Mouse (Mus musculus): ENCODE results near the gene Gm11983.

Gene Gm11983

DNA sequence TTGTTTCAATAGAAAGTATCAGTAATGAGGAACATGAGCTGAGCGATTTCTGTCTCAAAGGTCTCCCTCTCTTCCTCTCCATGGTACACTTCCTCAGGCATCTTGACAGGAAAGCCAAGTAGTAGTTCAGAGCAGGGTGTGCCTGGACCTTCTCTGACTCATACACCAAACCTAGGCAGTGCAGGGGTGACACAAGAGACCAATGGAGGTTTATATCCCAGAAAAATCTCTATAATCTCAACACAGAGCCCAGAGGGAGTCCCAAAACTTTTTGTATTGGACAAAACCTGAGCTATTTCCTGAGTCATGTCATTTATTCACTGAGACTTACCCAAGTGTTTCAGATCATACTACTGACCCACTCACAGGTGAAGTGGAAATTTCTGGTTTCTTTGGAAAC, at the start of gene Gm11983:
TSS of gene Gm11983 (minus strand) at position 101 of the 400 bp plus-strand sequence.
- TF ChIP-seq GATA4 (IDR thresholded peaks at IDR 0.05; ENCODE audit: insufficient replicate concordance, low read length) = no peak

DNA sequence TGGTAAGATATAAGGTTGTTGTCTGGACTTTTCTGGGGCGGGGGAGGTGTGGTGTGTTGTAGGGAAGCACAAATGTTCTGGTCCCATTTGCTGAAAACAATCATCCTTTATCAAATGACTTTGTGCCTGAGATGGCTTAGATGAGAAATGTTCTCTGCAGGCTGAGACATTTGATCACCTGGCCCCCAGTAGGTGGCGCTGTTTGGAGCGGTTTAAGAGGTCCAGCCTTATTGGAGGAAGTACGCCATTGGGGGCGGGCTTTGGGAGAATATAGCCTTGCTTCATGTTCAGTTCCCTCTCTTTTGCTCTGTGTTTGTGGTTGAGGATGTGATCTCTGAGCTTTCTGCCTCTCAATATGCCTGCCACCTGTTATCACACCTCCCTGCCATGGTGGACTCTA, 44.2 kb upstream of the Gm11983 start:
- no peak for TF ChIP-seq GATA4 (IDR thresholded peaks at IDR 0.05; ENCODE audit: insufficient replicate concordance, low read length)

DNA sequence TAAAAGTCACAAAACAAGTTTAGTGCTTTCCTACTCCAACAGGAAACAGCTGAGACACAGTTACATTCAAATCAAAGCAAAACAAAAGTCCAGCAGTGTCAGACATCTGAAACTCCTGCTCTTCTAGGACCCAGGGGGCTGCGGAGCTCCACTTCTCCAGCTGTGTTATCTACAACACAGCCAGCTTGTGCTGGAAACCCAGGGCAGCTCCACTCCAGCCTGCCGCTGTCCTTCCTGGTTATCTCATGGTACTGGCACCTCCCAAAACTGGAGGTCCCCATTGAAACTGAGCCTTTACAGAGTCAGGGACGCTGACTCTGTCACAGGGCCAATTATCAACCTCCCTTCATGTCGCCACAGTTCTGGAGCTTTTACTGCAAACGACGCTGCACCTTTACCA, 40.3 kb upstream of the Gm11983 start:
- TF ChIP-seq GATA4 (IDR thresholded peaks at IDR 0.05; ENCODE audit: insufficient replicate concordance, low read length) = no peak

DNA sequence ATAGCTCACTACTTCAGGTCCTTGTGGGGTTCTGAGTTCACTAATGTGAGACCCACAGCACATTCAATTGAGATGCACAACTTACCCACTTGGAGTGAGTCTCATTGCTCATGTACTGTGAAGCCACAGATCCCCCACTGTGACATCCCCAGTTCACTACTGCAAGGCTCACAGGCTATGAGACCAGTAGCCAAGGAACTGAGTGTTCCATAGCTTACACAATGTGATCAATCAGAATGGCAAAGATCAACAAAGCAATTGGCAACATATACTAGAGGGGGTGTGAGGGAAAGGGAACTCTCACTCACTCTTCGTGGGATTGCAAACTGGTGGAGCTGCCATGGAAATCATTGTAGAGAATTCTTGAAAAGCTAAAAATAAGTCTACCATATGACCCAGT, 33.5 kb upstream of the Gm11983 start:
- TF ChIP-seq GATA4 (IDR thresholded peaks at IDR 0.05; ENCODE audit: insufficient replicate concordance, low read length) = no peak

DNA sequence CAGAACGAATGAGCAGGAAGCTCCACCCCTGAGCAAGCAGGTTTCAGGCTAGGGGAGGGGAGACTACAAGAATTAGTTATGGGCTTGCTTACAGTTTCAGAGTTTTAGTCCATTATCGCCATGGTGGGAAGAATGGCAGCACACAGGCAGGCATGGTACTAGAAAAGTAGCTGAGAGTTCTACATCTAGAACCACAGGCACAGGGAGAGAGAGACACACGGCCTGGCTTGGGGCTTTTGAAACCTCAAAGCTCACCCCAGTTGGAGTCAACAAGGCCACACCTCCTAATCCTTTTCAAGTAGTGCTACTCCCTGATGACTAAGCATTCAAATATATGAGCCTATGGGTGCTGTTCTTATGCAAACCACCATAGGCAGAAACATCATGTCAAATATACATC, 28.1 kb upstream of the Gm11983 start:
- no peak for TF ChIP-seq GATA4 (IDR thresholded peaks at IDR 0.05; ENCODE audit: insufficient replicate concordance, low read length)

DNA sequence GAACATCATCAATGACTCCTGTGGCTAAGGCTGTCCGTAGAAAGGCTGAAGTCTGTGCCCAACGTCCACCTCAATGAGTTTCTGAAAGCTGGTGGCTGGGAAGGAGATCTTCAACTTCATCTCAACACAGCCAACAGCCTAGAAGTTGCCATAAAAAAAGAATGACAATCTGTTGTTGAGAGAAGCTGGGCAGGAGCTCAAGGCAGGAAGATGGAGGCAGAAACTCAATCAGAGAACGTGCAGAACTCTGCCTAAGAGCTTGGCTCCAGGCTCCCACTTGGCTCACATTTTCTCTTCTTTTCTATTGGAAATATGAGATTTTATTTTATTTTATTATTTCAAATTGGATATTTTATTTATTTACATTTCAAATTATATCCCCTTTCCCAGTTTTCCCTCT, 24.7 kb upstream of the Gm11983 start:
- TF ChIP-seq GATA4 (IDR thresholded peaks at IDR 0.05; ENCODE audit: insufficient replicate concordance, low read length) = no peak

DNA sequence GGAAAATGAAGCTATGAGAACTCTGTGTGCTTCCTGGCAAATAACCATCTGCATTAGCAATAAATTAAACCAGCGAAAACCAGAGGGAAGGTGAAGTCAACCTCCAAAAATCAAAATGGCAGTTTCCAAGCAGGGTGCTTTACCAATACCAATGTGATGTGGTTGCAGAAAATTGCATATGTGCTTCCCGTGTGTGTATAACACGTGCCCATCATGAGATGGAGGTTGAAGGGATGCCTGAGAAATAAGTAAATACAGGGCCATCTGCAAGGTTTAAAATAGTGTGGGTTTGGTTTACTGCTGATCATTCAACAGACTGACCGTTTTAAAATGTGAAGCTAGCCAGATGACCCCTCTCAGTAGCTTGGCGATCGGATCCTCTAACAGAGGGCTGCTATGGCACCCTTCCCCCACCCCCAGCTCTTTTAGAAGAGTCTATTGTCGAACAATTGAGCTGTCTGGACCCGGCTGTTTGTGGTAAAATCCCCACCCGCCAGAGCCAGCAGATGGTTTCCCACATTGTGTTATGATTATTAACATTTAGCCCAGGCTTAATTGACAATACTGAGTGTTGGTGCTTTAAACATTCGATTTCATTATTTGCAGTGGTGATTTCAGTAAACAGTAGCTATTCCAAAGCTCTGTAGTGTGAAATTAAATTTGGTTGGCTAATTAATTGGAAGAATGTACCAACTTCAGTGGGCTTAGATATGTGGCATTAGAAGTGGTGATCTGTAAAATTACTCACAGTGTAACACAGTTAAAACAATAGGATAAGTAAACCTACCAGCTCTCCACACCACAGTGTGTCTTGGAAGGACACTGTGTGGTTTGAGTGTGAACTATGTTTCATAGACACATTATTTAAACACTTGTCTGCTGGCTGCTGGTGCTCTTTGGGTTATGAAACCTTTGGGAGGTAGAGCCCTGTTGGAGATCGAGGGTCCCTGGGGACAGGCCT, 22.7 kb upstream of the Gm11983 start:
- TF ChIP-seq GATA4 (IDR thresholded peaks at IDR 0.05; ENCODE audit: insufficient replicate concordance, low read length) = no peak

DNA sequence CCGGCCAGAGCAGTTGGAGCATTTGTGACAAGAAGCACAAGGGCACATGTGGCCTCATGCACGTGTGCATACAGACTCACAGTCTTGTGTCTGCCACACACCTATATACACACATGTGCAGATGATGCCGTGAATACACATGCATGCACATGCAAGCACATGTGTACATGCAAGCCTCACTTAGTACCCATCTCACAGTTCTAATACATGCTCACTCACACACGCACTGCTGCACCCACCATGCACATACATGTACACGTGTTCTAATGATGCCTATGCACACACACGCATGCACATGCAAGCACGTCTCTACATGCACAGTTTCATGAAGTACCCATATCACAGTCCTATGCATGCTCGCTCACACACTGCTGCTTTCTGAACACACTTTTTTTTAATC, 21.6 kb upstream of the Gm11983 start:
- no peak for TF ChIP-seq GATA4 (IDR thresholded peaks at IDR 0.05; ENCODE audit: insufficient replicate concordance, low read length)

DNA sequence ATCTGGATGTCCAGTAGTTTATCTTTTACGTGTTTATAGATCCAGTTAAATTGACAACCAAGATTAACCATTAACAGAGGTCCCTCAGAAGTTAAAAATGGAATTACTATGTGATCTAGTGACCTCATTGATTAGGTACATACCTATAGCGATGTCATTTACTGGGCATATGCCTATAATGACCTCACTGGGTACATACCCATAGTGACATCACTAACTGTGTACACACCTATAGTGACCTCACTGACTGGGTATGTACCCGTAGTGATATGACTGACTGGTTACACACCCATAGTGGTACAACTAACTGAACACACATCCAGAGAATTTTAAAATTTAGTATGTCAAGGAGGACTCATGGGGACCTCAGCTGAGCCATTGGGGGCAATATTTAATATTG, 18.5 kb upstream of the Gm11983 start:
- TF ChIP-seq GATA4 (IDR thresholded peaks at IDR 0.05; ENCODE audit: insufficient replicate concordance, low read length) = no peak

DNA sequence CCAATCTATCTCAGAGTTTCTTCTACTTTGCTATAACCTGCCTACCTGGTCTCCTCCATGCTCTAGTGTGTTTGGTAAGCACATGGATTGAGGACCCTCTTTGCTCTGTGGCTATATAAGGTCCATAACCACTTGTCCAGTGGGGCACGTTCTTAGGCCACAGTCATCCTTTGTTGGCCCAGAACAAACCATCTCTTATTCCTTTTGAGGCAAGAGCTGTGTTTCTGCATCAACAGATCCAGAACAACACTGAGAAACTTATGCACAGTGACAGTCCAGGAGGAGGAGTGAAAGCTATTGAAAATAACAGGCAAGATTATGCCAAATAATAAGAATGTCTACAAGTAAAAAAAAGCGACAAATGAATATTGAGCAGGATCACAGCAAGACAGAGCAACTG, 6.4 kb upstream of the Gm11983 start:
- no peak for TF ChIP-seq GATA4 (IDR thresholded peaks at IDR 0.05; ENCODE audit: insufficient replicate concordance, low read length)

DNA sequence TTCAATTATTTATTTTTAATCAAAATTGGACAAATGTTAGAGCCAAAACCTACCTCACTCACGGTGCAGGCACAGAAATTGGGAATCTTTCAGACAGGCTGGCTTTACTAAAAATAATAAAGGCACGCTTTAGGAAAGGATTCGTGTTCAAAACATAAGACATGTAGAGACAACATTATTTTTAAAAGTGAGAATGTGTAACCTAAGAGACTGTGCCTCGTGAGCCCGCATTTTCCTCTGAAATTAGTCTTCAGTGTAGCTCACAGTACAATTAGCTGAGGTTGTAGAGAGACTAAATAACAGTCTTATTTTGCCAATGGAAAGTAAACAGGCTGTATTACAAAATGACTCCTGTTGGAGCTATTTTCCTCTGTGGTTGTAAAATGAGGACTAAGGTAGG, 4.7 kb upstream of the Gm11983 start:
- TF ChIP-seq GATA4 (IDR thresholded peaks at IDR 0.05; ENCODE audit: insufficient replicate concordance, low read length) = no peak

DNA sequence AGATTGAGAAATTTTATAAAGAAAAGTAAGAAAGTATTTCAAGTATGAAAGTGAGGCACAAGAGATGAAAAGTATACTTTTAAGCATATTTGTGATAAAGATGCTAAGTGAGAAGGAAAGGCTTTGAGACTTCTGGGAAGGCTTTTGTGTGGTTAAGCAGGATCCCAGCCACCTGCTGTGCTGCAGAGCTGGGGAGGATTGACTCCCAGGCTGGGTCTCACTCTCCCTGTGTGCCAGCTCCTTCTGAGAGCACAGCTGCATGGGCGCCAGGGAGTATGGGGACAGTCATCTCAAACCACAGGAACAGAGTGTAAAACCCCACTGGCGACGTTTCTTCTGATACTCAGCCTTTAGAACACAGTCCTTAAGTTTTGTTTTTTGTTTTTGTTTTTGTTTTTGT, 3.3 kb upstream of the Gm11983 start:
- TF ChIP-seq GATA4 (IDR thresholded peaks at IDR 0.05; ENCODE audit: insufficient replicate concordance, low read length) = no peak

DNA sequence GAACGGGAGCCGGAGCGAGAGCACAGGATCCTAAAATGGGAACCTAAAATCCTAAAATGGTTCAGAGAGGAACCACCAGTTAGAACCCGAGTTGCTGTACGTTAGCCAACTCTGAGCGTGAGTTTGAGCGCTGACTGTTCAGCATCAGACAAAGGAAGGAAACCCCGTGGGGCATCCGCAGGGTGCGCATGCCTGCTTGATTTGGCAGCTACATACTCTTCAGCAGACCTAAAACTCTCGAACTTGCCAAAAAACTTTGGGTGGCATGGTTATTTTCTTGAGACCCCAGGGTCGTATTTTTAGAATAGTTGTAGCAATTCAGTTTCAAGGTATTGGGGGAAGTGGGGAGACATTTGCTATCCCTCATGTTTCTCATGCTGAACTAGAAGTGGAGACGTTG, 2.8 kb downstream of the Gm11983 start:
- no peak for TF ChIP-seq GATA4 (IDR thresholded peaks at IDR 0.05; ENCODE audit: insufficient replicate concordance, low read length)

DNA sequence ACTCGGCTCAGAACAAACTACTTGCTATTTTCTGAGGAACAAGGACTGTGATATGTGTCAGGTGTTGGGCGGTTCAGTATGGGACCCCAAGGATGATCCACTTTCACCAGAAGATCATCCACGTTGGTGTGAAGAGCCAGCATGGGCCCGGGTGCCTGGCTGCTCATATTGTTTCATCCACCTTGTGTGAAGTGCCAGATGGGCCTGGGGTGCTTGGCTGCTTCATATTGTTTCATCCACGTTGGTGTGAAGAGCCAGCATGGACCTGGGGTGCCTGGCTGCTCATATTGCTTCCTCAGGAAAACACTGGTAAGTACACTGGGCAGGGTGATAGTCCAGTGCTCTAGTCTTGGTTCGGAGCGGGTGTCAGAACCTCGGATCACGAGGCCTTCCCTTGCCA, 3.7 kb downstream of the Gm11983 start:
- no peak for TF ChIP-seq GATA4 (IDR thresholded peaks at IDR 0.05; ENCODE audit: insufficient replicate concordance, low read length)

DNA sequence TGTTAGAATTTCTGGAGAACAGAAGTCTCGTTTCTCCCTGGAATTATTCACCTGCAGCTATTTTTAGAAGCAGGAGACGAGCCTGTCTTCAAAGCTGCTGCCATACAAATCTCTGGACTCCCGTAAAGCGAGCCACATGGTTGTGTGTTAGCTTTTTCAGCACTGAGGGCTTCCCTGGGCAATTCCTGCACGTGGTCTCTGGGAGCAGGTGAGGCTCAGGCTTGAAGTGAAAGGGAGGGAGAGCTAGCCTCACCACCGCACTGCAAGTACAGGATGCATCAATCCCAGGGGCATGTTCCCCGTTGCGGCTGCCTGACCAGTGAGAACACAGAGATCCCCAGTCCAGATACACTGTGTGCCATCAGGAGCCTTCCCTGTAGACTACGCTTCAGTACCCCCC, 5.5 kb downstream of the Gm11983 start:
- no peak for TF ChIP-seq GATA4 (IDR thresholded peaks at IDR 0.05; ENCODE audit: insufficient replicate concordance, low read length)

DNA sequence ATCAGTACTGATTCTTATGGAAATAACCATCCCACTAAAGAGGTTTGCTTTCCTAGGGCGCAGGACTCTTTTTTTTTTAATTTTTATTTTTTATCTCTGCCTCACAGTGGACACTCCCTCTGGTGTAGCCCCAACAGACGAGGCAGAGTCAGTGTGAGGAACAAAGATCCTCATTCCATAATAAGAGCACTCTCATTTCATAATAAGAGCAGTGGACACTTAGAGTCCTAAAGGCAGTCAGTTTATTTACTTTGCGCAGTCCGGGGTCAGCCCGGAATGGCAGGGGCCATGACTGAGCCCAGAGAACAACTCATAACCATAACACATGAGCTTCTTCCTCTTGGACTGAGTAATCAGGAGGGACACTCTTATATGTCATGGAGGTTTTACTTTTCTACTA, 9.3 kb downstream of the Gm11983 start:
- no peak for TF ChIP-seq GATA4 (IDR thresholded peaks at IDR 0.05; ENCODE audit: insufficient replicate concordance, low read length)

DNA sequence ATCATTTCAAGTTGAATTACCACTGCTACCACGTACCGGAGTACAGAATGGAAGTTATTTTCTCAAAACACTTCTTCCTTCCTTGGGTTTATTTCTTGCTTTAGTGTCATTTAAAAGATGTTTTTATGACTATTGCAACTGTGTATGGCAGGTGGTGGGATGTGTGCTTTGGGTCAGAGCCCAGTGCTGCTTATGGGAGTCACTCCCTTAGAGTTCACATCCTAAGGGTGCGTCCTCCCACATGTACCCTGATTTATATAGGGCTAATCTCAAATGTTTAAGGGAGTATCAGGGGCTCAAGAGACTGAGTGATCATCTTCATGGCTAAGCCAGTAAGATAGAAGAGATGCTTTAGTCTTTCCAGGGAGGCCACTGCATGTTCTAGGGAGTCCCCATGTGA, 11.3 kb downstream of the Gm11983 start:
- TF ChIP-seq GATA4 (IDR thresholded peaks at IDR 0.05; ENCODE audit: insufficient replicate concordance, low read length) = no peak
